Mouse (Mus musculus) mouse trophoblast stem cell (cell line): ENCODE data around the gene Myo5a.

Experiments
- in situ Hi-C, 2 experiments: fragments of 300-500 bp; cut with MseI, MboI; formaldehyde crosslinking; loops; 2 replicates in 1 of 2; 3 replicates in 1 of 2; pipeline ENCODE4 v1.15.1; 2025

Gene Myo5a

DNA sequence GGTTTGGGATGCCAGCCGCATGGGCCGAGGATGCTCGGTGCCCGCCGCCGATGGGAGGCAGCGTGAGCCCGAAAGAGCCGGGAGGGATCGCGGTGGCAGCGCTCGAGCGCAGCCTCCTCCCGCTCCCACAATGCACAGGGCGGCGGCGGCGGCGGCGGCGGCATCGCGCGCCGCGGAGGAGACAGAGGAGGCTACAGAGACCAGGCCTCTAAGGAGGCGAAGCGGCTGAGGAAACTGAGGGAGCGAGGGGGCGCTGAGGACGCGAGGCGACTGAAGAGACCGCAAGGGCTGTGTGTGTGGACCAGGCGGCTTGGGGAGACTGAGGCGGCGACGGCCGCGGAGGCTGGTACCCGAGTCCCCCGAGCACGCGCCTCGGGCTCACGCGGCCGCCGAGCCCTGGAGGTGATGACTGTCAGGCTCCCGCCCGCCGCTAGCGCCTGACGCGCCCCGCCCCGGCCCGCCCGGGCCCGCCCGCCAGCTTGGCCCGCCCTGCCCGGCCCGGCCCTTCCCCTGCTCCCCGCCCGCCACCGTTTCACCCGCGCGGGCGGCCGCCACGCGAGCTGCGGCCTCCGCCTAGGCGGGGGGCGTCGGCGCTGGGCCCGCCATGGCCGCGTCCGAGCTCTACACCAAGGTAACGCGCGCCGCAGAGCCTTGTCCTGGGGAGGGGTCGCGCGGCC, 352 bp downstream of the Myo5a start:
- in situ Hi-C loops = no loop called here

DNA sequence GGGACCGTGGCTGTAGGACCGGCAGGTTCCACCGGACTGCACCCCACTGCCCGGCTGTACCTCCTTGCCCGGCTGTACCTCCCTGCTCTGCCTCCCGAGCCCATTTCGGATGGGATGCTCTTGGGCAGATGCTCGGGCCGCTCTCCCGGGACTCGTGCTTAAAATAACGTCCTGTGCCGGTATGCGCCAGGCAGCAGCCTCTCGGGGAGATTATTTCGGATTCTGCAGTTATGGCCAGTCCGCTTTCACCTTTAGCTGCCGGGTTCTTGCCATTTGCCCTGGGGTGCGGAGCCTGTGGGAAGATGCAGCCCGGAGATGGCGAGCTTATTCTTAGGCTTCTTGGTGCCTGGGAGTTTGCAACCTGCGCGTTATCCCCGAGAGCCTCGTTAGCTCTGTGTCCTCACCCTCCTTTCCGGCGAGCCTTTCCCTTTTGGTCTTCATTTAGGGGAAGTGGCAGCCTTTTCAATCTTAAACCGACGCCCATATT, 934 bp downstream of the Myo5a start:
- in situ Hi-C loops = no loop called here

DNA sequence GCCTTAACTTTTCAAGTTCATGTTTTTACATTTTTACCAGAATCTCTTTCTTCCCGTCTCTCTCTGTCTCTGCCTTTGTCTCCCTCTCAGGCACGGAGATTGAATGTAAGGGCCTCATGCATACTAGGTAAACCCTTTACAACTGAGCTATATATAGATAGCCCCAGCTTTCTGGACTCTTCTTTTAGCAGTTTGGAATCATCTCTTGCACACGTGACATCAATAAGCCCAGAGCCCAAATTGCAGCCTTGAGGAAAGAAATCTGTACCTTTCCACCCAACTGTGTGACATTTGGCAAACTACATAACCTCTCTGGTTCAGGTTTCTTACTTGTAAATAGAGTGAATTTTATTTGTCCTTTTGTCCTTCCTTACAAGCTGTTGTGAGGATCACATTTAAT, 1.5 kb downstream of the Myo5a start:
- in situ Hi-C loops = no loop called here

- in situ Hi-C loops = no loop called here
Observed at GRCm38 (mm10) chr9:75077191-75077590, 6.4 kb downstream of the Myo5a start.

GRCm38 (mm10) chr9:75085242-75085824, 14.5 kb downstream of the Myo5a start:
- in situ Hi-C loops = no loop called here

DNA sequence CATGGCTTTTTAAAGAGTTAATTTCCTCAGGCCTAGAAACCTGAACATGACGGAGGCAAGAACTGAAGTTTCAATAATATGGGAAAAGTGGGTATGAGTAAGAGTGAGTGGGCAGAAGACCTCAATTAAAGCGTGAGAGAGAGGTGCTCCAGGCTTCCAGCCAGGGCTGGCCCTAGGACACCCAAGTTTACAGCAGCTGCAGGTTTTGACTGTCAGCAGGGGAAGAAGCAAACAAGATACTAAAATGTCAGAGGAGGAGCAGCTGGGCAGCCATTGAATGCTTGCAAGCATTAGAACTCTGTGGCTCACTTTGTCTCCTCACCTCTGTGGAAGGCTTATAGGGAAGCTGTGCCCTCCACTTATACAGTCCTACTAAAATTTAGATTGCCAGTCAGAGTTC, 17.0 kb downstream of the Myo5a start:
- in situ Hi-C loops = no loop called here

DNA sequence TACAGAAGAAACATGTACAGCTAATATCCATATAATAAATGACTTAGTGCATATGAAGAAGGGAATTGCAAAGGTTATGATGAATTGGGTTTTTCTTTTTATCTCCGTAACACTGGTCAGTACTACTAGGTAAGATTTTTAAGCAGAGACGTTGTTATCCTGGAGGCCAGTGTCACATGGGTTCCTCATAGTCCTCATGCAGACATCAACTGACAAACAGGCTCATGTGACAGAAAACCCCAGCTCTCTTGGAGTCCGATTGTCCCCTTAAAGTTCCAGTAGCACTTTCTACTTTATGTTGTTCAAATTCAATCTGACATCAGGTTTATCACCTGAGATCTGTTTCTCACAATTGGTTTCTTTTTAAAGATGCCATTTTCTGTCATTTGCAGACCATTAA, 18.5 kb downstream of the Myo5a start:
- in situ Hi-C loops = no loop called here

DNA sequence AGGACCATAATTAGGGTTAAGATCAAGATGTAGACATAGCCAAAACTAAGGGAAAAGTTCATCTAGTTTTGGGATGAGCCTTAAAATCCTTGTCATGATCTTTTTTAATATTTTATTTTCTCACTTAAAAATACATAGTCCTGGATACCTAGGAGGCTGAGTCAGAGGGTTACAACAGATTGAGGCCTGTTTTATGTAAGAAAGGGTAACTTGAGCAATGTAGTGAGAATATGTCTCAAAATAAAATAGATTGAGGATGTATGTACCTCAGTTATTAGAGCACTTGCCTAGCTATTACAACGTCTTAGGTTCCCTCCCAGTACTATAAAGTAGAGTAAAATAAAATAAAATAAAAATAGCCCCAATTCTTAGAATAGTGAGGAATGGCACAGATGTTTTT, 21.3 kb downstream of the Myo5a start:
- in situ Hi-C loops = no loop called here

- in situ Hi-C loops = no loop called here
Observed at GRCm38 (mm10) chr9:75094762-75095161, 23.9 kb downstream of the Myo5a start.

DNA sequence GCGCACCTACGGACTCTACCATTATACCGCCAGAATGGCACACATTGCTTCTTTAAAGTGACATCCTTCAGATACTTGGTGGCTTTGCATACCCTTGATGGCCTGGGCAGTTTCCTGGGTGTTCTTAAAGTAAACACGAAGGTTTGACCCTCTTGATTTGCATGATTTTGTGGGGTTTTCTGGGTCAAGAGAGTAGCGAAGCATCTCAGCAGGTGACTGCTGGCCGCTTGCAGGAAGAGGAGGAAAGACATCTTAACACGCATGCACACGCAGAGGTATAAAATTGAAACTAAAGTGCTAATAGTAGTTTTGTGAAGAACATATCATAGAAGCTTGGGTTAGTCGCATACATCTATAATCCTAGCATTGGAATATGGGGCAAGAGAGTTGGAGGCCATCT, 28.1 kb downstream of the Myo5a start:
- in situ Hi-C loops = no loop called here

DNA sequence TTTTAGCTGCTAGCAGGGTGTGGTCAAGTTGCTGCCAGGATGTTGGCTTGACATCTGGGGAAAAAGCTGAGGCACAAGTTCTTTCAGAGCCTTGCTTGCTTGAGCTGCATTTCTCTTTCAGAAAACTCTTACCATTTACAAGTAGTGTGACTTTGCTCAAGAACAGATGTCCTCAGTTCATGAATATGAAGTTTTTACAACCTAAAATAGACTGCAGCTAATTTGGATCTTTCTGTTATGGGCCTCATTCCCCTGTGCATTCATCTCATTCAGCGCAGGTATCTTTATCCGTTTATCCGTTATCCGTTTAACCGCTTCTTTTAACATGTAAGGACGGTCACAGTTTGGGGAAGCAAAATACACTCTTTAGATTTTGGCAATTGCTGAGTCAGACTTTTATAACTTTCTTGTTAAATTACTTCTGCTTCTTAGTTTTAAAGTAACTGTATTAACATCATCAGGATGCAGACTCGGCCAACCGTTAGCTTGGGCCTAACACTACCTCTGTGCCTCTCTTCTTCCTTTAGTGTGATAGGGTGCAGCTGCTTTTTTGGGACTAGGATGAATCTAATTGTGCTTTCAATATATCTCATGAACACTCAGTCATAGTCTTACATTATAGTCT, 29.5 kb downstream of the Myo5a start:
- in situ Hi-C loops = no loop called here

- in situ Hi-C loops = no loop called here
Observed at GRCm38 (mm10) chr9:75102131-75102530, 31.3 kb downstream of the Myo5a start.

DNA sequence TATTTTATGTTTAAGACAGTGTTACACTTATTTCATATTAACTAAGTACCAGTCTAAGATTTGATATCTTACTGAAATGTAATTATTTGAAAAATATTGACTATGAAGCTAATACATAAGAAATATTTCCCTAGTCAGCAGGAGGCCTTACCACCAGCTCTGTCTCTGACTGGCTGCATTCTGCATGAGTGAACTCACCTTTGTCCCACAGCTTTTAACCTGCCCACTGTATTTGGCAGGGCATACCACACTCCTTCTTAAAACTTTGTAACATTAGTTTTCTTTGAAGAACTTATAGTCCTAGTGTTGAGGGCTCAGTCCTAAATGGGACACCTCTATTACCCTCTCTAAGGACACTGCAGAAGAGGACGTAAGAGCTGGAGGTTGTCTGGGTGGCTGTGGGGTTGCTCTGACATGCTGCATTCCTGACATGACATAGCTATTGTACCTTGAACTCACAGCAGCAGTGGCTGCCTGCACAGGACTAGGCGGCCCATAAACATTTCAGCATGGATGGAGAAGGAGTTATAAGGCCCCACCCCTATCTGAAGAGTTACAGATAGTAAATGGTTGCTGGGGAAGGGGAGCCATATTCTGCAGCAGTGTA, 45.9 kb downstream of the Myo5a start:
- in situ Hi-C loops = no loop called here

DNA sequence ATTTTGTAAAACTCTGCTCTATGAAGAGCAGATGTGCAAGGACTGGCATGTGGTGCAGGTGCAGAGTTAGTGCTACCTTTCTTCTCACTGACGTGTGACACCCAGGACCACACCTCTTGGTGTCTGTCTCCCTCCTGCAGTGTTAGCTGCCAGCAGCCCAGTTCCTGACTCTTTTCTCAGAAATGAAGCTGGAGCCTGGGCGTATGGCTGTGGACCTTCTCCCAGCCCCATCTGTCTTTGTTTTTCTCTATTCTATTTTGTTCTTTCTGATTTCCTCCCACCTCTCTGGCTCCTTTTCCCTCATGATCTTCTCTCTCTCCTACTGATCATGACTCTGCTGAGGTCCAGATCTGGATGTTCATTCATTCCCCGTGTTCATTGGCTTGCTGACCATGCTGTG, 50.3 kb downstream of the Myo5a start:
- in situ Hi-C loops = no loop called here

GRCm38 (mm10) chr9:75124201-75124721, 53.4 kb downstream of the Myo5a start:
- in situ Hi-C loops = no loop called here

DNA sequence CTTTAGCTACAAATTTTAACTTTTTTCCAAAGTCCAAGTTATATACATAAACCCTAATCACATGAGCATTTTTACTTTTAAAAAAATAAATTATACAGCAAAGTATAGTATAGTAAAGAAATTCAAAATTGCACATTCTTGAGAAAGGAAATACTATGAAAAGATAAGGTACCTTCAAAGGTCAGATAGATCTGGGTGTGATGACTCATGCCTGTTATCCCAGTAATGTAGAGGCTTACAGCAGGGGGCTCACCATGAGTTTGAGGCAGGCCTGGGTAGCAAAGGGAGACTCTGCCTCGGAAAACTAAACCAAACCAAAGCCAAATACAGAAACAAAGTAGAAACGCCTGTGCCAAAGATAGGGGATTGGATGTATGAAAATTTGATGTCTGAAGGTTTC, 59.7 kb downstream of the Myo5a start:
- in situ Hi-C loops = no loop called here

- in situ Hi-C loops = no loop called here
Observed at GRCm38 (mm10) chr9:75146911-75147310, 76.1 kb downstream of the Myo5a start.

GRCm38 (mm10) chr9:75160525-75160924, 89.7 kb downstream of the Myo5a start:
- in situ Hi-C loops = no loop called here

GRCm38 (mm10) chr9:75163650-75164049, 92.8 kb downstream of the Myo5a start:
- in situ Hi-C loops = no loop called here

DNA sequence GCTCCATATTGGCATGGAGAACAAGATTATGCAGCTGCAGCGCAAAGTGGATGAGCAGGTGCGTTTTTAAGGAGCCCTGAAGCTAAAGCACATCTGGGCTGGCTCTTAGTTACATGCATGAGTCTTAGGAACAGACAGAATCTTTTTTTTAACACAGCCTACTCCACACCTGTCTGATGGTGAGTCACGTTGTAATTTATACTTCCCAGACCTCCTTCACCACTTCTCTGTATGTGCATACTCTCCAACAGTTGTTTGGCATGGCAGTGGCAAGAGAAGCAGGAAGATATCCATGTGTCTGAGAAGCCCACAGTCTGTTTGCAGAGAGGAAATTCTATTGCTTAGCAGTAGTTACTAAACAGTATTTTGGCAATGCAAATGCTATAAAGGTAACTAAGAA, 100.9 kb downstream of the Myo5a start:
- in situ Hi-C loops = no loop called here

DNA sequence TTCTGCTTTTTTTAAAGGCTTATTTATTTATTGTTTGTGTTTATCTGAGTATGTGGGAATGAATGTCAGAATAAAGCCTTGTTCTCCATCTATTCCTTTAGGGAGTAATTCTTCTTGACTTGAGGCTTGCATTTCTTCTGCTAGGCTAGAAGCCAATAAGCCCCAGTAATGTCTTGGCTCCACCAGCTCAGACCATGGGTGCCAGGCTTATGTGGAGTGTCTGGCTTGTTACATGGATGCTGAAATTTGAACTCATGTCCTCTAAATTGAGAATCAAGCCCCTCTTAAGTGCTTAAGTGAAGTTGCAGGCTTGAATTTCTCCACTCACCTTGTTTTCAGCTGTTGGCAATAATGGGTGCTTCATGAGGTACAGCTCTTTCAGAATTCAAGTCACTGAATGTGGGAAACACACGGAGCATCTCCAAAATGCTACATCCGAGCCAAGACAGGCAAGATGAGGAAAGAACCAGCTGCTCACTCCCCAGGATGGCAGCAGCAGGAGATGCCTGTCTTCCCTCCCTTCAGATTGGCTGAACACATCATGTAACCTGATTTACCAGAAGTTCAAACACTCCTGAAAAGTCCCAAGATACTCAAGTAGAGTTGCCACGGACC, 116.9 kb downstream of the Myo5a start:
- in situ Hi-C loops = no loop called here

- in situ Hi-C loops = no loop called here
Observed at GRCm38 (mm10) chr9:75193858-75194257, 123.0 kb downstream of the Myo5a start.
